Mouse (Mus musculus) granulocyte monocyte progenitor cell, adult 5-6 weeks (primary cell): ENCODE measurements around the gene Wscd1. TPM values are rescaled to one million over a fixed set of nuclear protein-coding genes. Genes with fewer than 3 reads are reported as not detected.

Experiments used
- ATAC-seq: replicated peaks from 2 replicates; pipeline ENCODE4 v1.8.0; 2016; ENCODE audit warnings: mild to moderate bottlenecking, moderate TSS enrichment, inconsistent platforms; ENCODE audit not compliant: poor library complexity, severe bottlenecking
- total RNA-seq, 2 experiments: library from RNA; stranded (forward) in 1 of 2; stranded (reverse) in 1 of 2; fragments of 200-712, 200-1000 nt in 1 of 2; fragments of >200 nt in 1 of 2; fragmentation: Nextera tagmentation in 1 of 2; gene quantifications; 2 replicates each; pipeline ENCODE4 v1.2.3; 2014 to 2017

The Wscd1 gene
- total RNA-seq, 2 experiments from 2014 or later: not detected

DNA sequence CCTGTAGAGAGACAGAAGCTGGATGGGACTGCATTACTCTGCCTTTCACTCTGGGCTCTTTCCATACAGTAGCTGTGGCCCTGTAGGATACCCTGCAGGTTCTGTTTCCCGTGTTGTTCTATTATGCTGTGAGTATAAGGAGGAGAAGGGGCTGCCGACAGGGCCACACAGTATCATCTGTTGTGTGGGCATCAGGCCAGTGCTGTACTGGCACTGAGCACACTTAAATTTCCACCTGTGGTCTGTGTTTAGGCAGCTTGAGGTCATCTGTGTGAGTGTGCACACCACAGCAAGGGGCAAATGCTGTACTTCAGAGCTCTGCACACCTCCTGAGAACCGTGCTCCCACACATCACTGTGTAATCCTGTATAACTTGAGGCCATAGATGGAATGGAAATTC lies 18.0 kb downstream of the Wscd1 start:
- ATAC-seq: no peak

GRCm38 (mm10) chr11:71769744-71770143 lies 20.0 kb downstream of the Wscd1 start:
- no peak for ATAC-seq

DNA sequence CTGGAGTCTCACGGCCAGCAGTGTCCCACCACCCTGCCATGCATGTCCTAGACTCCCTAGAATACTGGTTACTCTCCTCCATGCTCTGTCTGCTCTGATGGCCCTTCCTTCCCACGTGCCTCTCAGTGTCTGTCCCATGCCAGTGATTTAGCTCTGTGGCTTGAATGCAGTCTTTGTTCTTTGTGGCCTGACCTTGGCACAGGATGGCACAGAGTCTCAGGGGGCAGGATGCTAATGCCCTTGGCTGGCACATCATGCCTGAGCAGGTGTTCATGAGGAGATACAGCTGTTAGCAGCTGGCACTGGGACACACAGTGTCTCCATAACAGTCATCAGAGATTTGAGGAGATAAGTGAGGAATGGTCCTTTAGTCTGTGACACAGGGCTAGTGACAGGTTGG lies 20.8 kb downstream of the Wscd1 start:
- no peak for ATAC-seq

- no peak for ATAC-seq
Measured at GRCm38 (mm10) chr11:71771074-71771473, 21.4 kb downstream of the Wscd1 start.

DNA sequence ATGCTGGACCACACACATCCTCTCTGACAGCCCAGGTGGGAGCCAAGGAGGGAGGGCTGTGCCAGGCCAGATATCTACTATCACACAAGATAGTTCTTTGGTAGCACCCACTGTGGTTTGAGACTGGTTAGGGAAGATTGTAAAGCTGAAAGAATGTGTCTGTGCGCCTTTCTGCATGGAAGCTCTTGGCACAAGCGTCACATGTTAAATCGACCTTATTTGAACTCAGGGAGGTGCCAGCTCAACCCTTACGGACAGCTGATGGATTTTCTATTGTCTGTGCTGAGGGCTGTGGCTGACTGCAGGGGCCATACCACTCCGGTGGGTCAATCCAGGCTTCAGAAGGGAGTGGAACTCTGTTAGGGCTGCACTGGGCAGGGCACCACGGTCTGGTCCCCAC lies 22.3 kb downstream of the Wscd1 start:
- no peak for ATAC-seq

- no peak for ATAC-seq
Measured at GRCm38 (mm10) chr11:71772802-71773201, 23.1 kb downstream of the Wscd1 start.

DNA sequence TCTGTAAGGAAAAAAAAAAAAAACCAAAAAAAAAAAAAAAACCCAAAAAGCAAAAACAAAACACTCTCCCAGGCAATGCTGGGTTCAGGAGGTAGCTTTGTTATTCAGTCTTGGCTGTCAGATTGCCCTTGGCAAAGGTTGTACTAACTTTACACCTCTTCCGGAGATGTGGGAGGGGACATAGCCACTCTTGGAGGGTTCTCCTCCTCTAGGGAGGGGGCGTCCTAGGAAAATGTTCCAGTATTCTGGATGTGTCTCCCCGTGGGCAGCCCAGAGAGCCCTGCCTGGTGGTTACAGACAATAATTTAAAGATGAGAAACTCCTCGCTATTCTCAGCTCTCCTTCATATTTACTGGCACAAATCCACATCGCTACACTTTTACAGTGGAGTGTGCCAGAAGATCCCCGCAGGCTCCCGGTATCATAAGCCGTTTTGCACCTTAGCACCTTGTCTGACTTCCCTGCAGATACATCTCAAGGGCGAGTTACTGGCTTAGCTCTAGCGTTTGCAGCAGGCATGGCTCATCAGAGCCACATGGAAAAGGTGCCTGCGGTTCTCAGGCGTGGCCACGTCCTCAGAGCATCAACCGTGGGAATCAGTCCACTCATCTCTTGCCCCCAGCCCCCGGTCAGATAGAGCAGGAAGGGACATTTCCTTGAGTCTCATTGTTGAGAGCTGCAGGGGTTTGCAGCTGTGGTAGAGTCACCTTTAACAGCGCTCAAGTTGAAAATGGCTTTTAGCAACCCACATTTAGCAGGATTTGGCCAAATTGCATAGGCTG lies 24.5 kb downstream of the Wscd1 start:
- ATAC-seq: no peak

DNA sequence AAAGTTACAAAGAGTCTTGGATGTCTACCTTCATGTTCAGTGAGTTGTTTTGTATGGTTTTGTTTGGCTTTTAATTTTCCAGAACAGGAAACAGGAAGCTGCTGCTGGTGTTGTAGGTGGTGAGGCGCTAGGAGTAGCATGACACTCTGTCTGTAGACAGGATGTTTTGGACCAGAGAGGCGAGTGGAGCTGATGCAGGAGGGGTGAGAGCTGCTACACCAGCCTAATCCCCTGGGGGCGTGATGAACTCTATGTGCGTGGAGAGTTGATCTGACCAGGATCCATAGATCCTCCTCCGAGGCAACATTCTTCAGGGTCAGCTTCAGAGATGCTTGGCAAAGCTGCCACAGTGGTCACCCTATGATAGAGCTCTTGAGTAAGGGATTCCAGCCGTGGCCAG lies 25.3 kb downstream of the Wscd1 start:
- ATAC-seq: no peak

GRCm38 (mm10) chr11:71779642-71780041 lies 29.9 kb downstream of the Wscd1 start:
- ATAC-seq: no peak

GRCm38 (mm10) chr11:71781737-71782354 lies 32.1 kb downstream of the Wscd1 start:
- ATAC-seq: no peak

GRCm38 (mm10) chr11:71785499-71785898 lies 35.8 kb downstream of the Wscd1 start:
- ATAC-seq: no peak

GRCm38 (mm10) chr11:71788209-71788608 lies 38.5 kb downstream of the Wscd1 start:
- ATAC-seq: no peak

- ATAC-seq: no peak
Measured at GRCm38 (mm10) chr11:71790227-71790626, 40.5 kb downstream of the Wscd1 start.

GRCm38 (mm10) chr11:71799206-71799605 lies 49.5 kb downstream of the Wscd1 start:
- no peak for ATAC-seq

DNA sequence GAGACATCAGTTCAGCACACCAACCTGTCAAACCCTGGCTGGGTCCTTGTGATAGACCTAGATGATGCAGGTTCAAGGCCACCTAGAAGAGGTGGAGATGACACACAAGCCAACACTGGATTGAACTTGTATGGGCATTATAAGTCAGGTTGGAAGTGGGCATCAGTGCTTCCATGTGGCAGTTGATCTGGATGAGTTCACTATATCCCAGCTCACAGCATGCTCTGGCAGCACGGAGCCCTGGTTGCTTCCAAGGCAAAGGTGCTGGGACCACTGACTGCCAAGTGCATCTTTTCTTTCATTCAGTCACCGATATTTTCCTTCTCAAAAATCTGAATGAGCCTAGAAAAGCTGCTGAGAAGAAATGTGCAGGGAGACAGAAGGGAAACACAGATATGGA lies 58.8 kb downstream of the Wscd1 start:
- ATAC-seq: no peak

DNA sequence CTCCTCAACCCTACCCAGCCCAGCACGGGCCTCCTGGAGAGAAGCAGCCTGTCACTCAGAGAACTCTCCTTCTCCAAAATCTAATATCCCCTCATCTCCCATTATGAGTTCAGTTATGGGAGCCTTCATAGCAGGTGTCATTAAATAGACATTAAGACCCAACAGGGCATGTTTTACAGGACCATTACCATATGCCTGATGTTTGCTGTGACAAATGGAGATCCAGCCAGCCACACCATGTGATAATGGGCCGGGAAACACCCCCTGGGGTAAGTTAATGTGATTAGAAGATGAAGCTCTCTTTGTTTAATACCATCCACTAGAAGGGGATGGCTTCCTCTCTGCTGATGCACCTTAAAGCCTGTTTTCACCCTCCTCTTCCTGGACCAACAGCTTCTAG lies 62.1 kb downstream of the Wscd1 start:
- ATAC-seq: no peak

GRCm38 (mm10) chr11:71812921-71813320 lies 63.2 kb downstream of the Wscd1 start:
- ATAC-seq: no peak

DNA sequence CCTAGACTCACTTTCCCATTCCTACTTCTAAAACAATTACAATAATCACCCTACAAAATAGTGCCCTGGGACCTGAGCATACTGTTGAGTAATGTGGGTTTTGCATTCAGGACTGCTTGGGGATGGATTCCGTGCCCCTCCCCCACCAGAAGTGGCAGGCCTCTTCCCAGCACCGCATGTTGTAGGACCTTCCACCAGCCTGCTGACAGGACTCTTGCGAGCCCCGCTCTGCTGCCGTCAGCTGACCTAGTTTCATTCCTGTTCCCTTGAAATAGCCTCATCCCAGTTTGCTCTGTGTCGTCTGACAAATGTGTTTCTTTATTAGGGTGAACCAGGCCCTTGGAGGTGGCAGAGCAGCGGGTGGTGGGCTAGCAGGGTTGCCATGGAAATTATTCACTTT lies 64.8 kb downstream of the Wscd1 start:
- ATAC-seq: no peak

DNA sequence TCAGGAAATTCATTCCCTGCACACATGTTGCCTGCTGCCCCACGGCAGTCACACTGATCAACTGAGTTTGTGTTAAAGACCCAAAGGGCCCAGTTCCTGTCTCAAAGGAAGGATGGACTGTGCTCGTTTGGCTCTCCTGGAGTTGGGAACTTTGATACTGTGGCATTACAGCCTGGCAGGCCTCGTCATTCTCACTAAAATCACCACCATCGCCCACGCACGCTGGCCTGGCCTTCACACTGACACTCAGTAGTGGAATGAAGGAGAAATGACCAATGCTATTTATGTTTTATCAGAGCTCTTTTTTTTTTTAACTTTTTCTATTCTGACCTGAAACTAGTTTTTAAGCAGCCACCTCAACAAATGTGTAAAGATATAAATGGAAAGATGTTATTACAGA lies 65.6 kb downstream of the Wscd1 start:
- no peak for ATAC-seq

- ATAC-seq: no peak
Measured at GRCm38 (mm10) chr11:71816918-71817317, 67.2 kb downstream of the Wscd1 start.

- ATAC-seq: no peak
Measured at GRCm38 (mm10) chr11:71817341-71817740, 67.6 kb downstream of the Wscd1 start.

DNA sequence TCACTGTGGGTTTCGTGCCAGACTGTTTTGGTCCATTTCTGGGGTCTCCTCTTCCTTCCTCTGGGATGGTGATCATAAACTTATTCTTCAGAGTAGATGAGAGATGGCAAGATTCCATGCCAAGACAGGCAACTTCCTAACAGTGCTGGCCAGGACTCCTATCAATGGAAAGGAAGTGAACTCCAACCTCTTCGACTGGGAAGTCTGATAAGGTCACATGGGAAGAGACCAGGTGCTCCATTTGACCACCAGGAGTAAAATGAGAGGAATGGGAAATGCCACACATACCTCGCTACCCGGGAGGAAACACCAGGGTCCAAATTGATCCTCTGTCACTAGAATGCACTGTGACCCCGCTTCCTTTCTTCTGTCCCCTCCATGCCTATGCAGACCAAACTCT lies 68.4 kb downstream of the Wscd1 start:
- no peak for ATAC-seq
